14 mouse cellular contexts compared by ENCODE assay signal in the genomic region with DNA sequence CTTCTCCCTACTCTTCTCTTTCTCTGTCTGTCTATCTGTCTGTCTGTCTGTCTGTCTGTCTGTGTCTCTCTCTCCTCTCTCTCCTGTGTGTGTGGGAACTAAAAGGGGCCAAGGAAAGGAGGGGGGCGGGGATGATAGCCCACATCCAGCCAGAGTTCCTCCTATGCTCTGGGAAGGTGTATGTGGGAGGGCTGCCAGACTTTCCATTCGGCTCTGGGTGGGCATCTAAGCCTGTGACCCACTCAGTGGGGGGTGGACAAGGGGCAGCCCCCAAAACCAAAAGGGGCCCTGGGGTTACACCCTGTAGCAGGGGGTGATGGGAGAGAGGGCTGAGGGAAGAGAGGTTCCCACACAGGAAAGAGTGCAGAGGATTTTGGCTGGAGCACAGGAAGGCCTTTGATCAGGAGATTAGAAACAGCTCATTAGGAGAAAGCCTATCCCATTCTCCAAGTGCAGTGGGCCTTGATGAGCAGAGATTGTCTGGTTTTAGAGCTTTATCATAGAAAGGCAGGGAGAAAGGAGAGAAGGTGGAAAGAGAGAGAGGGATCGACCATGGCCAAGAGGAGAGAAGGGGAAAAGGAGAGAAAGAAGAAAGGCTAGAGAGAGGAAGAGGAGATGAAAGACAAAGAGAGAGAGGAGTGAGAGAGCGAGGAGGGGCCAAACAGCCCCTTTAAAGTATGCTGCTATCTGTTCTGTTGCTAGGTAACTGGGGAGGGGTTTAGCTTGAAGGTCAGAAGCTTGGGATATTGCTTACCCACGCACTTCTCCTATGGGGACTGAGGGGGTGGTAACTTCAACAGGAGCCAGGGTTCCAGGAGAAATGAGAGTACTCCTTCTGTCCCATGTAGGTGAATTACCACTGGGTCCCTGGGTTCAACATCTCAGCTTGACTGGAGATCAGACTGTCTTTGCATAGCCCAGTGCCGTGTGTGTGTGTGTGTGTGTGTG.
A peak's percentile ranks its signal among the peaks of the same experiment; 100 is the strongest.
DNase-seq lines count a peak whose midpoint lies in the region; ATAC-seq lines count a peak whose summit lies in the region.
"Had no signal": no experiment of that assay in that cellular context is flagged by ENCODE, and none has a peak within 500 bp of the region (broad histone marks: within the 10 kb centered on the region; RNA-seq: fewer than 3 reads in every experiment).

No protein-coding gene starts in this region.

- H3K4me3 ChIP-seq in midbrain, embryonic 12.5 days: no peak overlapping the region
- H3K4me3 ChIP-seq: heart, embryonic 13.5 days; limb, embryonic 15.5 days had no signal

- no peak overlapping the region; the same call in 1 of the 2 replicates for H3K27ac ChIP-seq in midbrain, embryonic 12.5 days (replicated peaks)
- H3K27ac ChIP-seq: heart, embryonic 13.5 days; limb, embryonic 15.5 days had no signal

- H3K9me3 ChIP-seq in midbrain, embryonic 12.5 days: no peaks in the 10 kb centered on the region
- H3K9me3 ChIP-seq: heart, embryonic 13.5 days; limb, embryonic 15.5 days had no signal

- peak; percentile 81 for ATAC-seq in midbrain, embryonic 12.5 days (ENCODE audit: low FRiP score, low read depth)

- WGBS in midbrain, embryonic 12.5 days: 10% methylated on average over 5 of the region's 6 CpGs

- H3K27me3 ChIP-seq in midbrain, embryonic 12.5 days: no peaks in the 10 kb centered on the region
- H3K27me3 ChIP-seq: CH12.LX; heart, embryonic 13.5 days; limb, embryonic 15.5 days had no signal

- H3K9ac ChIP-seq in midbrain, embryonic 12.5 days (replicated peaks): no peak overlapping the region
- H3K9ac ChIP-seq: heart, embryonic 13.5 days; limb, embryonic 15.5 days had no signal

- intact Hi-C loops in left cerebral cortex, postnatal 4 days (cut with DNase I): no loop called here
- intact Hi-C loops in left cerebral cortex, postnatal 25 days (cut with DNase I): no loop called here

- peak; percentile 7 for DNase-seq in left cerebral cortex, postnatal 4 days
- no peak for DNase-seq in left cerebral cortex, postnatal 25 days (ENCODE audit: low spot score in 2 of 2)
- peak; percentile 19 for DNase-seq in R1 (ENCODE audit: low read depth, low spot score)
- DNase-seq in embryo, embryonic 10.5 days (ENCODE audit: low spot score): peak; percentile 28
- DNase-seq in B cell, adult 2 months: no peak
- DNase-seq in frontal cortex, postnatal 25 days (ENCODE audit: low spot score in 2 of 2): no peak
- DNase-seq: cerebellum, adult 11 months; kidney, postnatal 36 days; layer of hippocampus, postnatal 36 days; thymus, postnatal 14 days had no signal

- H3K36me3 ChIP-seq in midbrain, embryonic 12.5 days: no peaks in the 10 kb centered on the region
- H3K36me3 ChIP-seq: heart, embryonic 13.5 days; limb, embryonic 15.5 days had no signal

- peaks cover 10% of the 10 kb centered on the region; the same call in 1 of the 2 replicates for H3K4me1 ChIP-seq in midbrain, embryonic 12.5 days
- H3K4me1 ChIP-seq: heart, embryonic 13.5 days; limb, embryonic 15.5 days had no signal

- H3K4me2 ChIP-seq in midbrain, embryonic 12.5 days (replicated peaks): no peak overlapping the region
- H3K4me2 ChIP-seq: heart, embryonic 13.5 days; limb, embryonic 15.5 days had no signal

Comparison
In these comparisons a context has a peak if more than half of its experiments do, and no peak if none do; other contexts are left out.
1. DNase-seq: peak in left cerebral cortex, postnatal 4 days (single experiment), R1 (single experiment) and embryo, embryonic 10.5 days (single experiment); none in left cerebral cortex, postnatal 25 days (0 of 2), B cell, adult 2 months (0 of 2) and frontal cortex, postnatal 25 days (0 of 2).